Mouse (Mus musculus) MEL (cell line): ENCODE results near the gene Map2k5. TPM values are rescaled to one million over a fixed set of nuclear protein-coding genes. Genes with fewer than 3 reads are reported as not detected.

ENCODE experiments used
- DNase-seq: peaks from one replicate; pipeline ENCODE4 v3.0.0; 2011; ENCODE audit warnings: low read depth, low spot score
- H3K27ac ChIP-seq: 2 replicates; pipeline ENCODE4 v1.5.1; 2012; ENCODE audit warnings: low read depth, mild to moderate bottlenecking, control low read depth, low read length, moderate library complexity; ENCODE audit not compliant: control insufficient read depth
- H3K27me3 ChIP-seq, 2 experiments: fragments of 150-350 bp in 1 of 2; sonication (generic) in 1 of 2; 2 replicates each; pipeline ENCODE4 v1.6.1; 2012; ENCODE audit warnings: low read length in 2 of 2, mild to moderate bottlenecking in 2 of 2, improper control_type of control experiment in 1 of 2, moderate library complexity in 1 of 2; ENCODE audit not compliant: insufficient read depth in 2 of 2, control insufficient read depth in 1 of 2
- H3K36me3 ChIP-seq, 2 experiments: 2 replicates each; pipeline ENCODE4 v1.6.1; 2012 to 2014; ENCODE audit warnings: low read length in 2 of 2, improper control_type of control experiment in 1 of 2, inconsistent platforms in 1 of 2, mild to moderate bottlenecking in 1 of 2; ENCODE audit not compliant: insufficient read depth in 2 of 2, control insufficient read depth in 1 of 2
- H3K4me1 ChIP-seq, 2 experiments: fragments of 150-350 bp in 1 of 2; sonication (generic) in 1 of 2; 2 replicates each; pipeline ENCODE4 v1.6.1; 2012; ENCODE audit warnings: low read length in 2 of 2, improper control_type of control experiment in 1 of 2, mild to moderate bottlenecking in 1 of 2; ENCODE audit not compliant: insufficient read depth in 2 of 2, control insufficient read depth in 1 of 2
- H3K4me3 ChIP-seq, 2 experiments: fragments of 150-350 bp in 1 of 2; sonication (generic) in 1 of 2; 2 replicates each; pipeline ENCODE4 v1.5.1; 2012; ENCODE audit warnings: low read depth in 2 of 2, low read length in 2 of 2, mild to moderate bottlenecking in 2 of 2, moderate library complexity in 2 of 2, control low read depth in 1 of 2, improper control_type of control experiment in 1 of 2; ENCODE audit not compliant: control insufficient read depth in 1 of 2, insufficient read depth in 1 of 2
- H3K79me2 ChIP-seq: 2 replicates; pipeline ENCODE4 v1.6.1; 2012; ENCODE audit warnings: mild to moderate bottlenecking, low read length, moderate library complexity; ENCODE audit not compliant: control insufficient read depth, poor library complexity, insufficient read depth
- H3K9ac ChIP-seq: 2 replicates; pipeline ENCODE4 v1.6.1; 2012; ENCODE audit warnings: low read depth, mild to moderate bottlenecking, control low read depth, low read length, moderate library complexity; ENCODE audit not compliant: control insufficient read depth, poor library complexity, severe bottlenecking
- H3K9me3 ChIP-seq: fragments of 150-350 bp; sonication (generic); replicated peaks from 2 replicates; pipeline ENCODE4 v1.6.1; 2012; ENCODE audit warnings: mild to moderate bottlenecking, low read length, improper control_type of control experiment, moderate library complexity; ENCODE audit not compliant: insufficient read depth
- CHD2 ChIP-seq: IDR thresholded peaks from 2 replicates; pipeline ENCODE4 v1.6.1; 2011; ENCODE audit warnings: low read length, improper control_type of control experiment
- CTCF ChIP-seq, 3 experiments: IDR thresholded peaks in 2 of 3; conservative IDR thresholded peaks in 1 of 3; 2 replicates each; pipeline ENCODE4 v1.5.1; 2011 to 2012; ENCODE audit warnings: low read length in 3 of 3, low read depth in 2 of 3, mild to moderate bottlenecking in 2 of 3, improper control_type of control experiment in 1 of 3, inconsistent platforms in 1 of 3, mixed read lengths in 1 of 3, moderate library complexity in 1 of 3; ENCODE audit not compliant: control insufficient read depth in 1 of 3, insufficient read depth in 1 of 3, poor library complexity in 1 of 3, severe bottlenecking in 1 of 3
- GATA1 ChIP-seq: IDR thresholded peaks from 2 replicates; pipeline ENCODE4 v1.6.1; 2011; ENCODE audit warnings: low read depth, low read length, improper control_type of control experiment
- KAT2A ChIP-seq: conservative IDR thresholded peaks from 2 replicates; pipeline ENCODE4 v1.6.1; 2012; ENCODE audit warnings: low read depth, low read length, improper control_type of control experiment, inconsistent platforms
- MEF2A ChIP-seq: IDR thresholded peaks from 2 replicates; pipeline ENCODE4 v1.6.1; 2014; ENCODE audit warnings: low read depth, mild to moderate bottlenecking, inconsistent platforms, low read length, improper control_type of control experiment; ENCODE audit not compliant: poor library complexity, insufficient replicate concordance, severe bottlenecking; ENCODE audit errors: extremely low read depth
- NRF1 ChIP-seq: IDR thresholded peaks from 2 replicates; pipeline ENCODE4 v1.6.1; 2014; ENCODE audit warnings: low read depth, mild to moderate bottlenecking, inconsistent platforms, low read length, improper control_type of control experiment, moderate library complexity; ENCODE audit not compliant: poor library complexity, insufficient read depth, severe bottlenecking
- POLR2AphosphoS2 ChIP-seq: IDR thresholded peaks from 2 replicates; pipeline ENCODE4 v1.6.1; 2011; ENCODE audit warnings: low read length, improper control_type of control experiment
- TBP ChIP-seq: IDR thresholded peaks from 2 replicates; pipeline ENCODE4 v1.8.0; 2011; ENCODE audit warnings: low read depth, low read length, improper control_type of control experiment
- TCF12 ChIP-seq: IDR thresholded peaks from 2 replicates; pipeline ENCODE4 v1.6.1; 2014; ENCODE audit warnings: low read depth, mild to moderate bottlenecking, inconsistent platforms, low read length, improper control_type of control experiment, moderate library complexity
- UBTF ChIP-seq: IDR thresholded peaks from 2 replicates; pipeline ENCODE4 v1.6.1; 2012; ENCODE audit warnings: low read depth, mild to moderate bottlenecking, inconsistent platforms, low read length, improper control_type of control experiment, moderate library complexity, borderline replicate concordance; ENCODE audit not compliant: insufficient read depth
- USF2 ChIP-seq, 2 experiments: IDR thresholded peaks; 2 replicates each; pipeline ENCODE4 v1.6.1; 2011 to 2012; ENCODE audit warnings: improper control_type of control experiment in 2 of 2, low read length in 2 of 2, borderline replicate concordance in 1 of 2, inconsistent platforms in 1 of 2, low read depth in 1 of 2, mild to moderate bottlenecking in 1 of 2; ENCODE audit not compliant: insufficient read depth in 1 of 2
- ZC3H11A ChIP-seq: IDR thresholded peaks from 2 replicates; pipeline ENCODE4 v1.6.1; 2012; ENCODE audit warnings: low read depth, mild to moderate bottlenecking, inconsistent platforms, low read length, improper control_type of control experiment
- ZKSCAN1 ChIP-seq: IDR thresholded peaks from 2 replicates; pipeline ENCODE4 v1.6.1; 2012; ENCODE audit warnings: low read depth, mild to moderate bottlenecking, inconsistent platforms, low read length, improper control_type of control experiment, moderate library complexity
- ZMIZ1 ChIP-seq: IDR thresholded peaks from 2 replicates; pipeline ENCODE4 v1.6.1; 2012; ENCODE audit warnings: low read depth, mild to moderate bottlenecking, inconsistent platforms, low read length, improper control_type of control experiment, moderate library complexity
- polyA plus RNA-seq, 2 experiments: library from polyadenylated mRNA; stranded (reverse) in 1 of 2; unstranded in 1 of 2; fragments of >175 nt in 1 of 2; fragments of >200 nt in 1 of 2; gene quantifications; 2 replicates each; pipeline versions ENCODE4 v1.2.1 to v1.2.4; 2012; ENCODE audit warnings: low replicate concordance in 2 of 2, low read depth in 1 of 2; ENCODE audit not compliant: insufficient read length in 2 of 2, insufficient read depth in 1 of 2, missing spikeins in 1 of 2
- total RNA-seq: library from RNA; depleted of rRNA; stranded (reverse); fragments of 300-350 nt; gene quantifications from 2 replicates; pipeline ENCODE4 v1.2.3, GENCODE M21; 2012

Map2k5 gene
- total and polyA plus RNA-seq, 3 experiments: 9.6 to 29.1 TPM; not detected in 1

DNA sequence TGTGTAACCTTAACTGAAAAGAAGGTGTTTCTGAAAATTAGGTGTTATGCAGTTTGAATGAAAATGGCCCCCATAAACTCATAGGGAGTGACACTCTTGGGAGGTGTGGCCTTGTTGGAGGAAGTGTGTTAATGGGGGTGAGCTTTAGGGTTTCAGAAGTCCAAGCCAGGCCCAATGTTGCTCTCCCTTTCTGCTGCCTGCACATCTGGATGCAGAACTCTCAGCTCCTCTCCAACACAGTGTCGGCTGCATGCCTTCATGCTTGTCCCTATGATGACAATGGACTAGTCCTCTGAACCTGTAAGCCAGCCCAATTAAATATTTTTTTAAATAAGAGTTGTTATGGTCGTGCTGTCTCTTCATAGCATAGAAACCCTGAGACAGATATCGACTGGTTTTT, 2.6 kb upstream of the Map2k5 start:
- Histone ChIP-seq H3K4me3 (no peak overlapping the region), H3K27ac (no peak overlapping the region), H3K4me1 (peaks cover 9 to 24% of the 10 kb centered on the region in 2 experiments), H3K9ac (no peak overlapping the region), H3K27me3 (no peaks in the 10 kb centered on the region), H3K36me3 (peaks cover 0 to 27% of the 10 kb centered on the region in 2 experiments; a peak in 2 of 4 replicates), H3K79me2 (peaks cover 14% of the 10 kb centered on the region), H3K9me3 (no peaks in the 10 kb centered on the region)
- TF ChIP-seq ZKSCAN1 (no peak), CHD2 (no peak), USF2 (IDR thresholded peaks at IDR 0.05; ENCODE audit: borderline replicate concordance in 1 of 2, insufficient read depth in 1 of 2, low read depth in 1 of 2, low read length in 2 of 2) (no peak), CTCF (IDR thresholded peaks at IDR 0.05 in 2 of 3, conservative IDR thresholded peaks at IDR 0.05 in 1 of 3; ENCODE audit: control insufficient read depth in 1 of 3, insufficient read depth in 1 of 3, low read depth in 2 of 3, low read length in 3 of 3, poor library complexity in 1 of 3, severe bottlenecking in 1 of 3) (no peak), NRF1 (no peak), MEF2A (no peak), UBTF (no peak), TCF12 (no peak), ZC3H11A (no peak), GATA1 (no peak), ZMIZ1 (no peak), POLR2AphosphoS2 (no peak), KAT2A (no peak)
- DNase-seq: peak; percentile 42

DNA sequence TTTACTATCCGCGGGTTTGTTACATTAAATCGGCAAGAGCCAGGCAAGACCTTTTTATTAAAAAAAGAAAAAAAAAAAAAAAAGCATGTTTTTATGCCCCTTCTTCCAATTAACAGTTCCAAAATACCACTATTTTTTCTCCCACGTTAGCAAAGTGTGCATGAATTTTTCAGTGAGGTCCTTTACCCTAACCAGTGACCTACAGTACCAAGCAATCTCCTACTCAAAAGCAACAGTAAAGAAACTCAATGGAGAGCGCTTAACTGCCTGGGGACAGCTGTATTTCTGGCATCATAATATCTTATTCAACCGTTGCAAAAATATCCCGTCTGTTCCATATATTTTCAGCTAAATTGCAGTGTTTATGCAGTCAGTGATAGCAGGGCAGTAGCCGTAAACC, 472 bp upstream of the Map2k5 start:
- peak overlapping the region; percentile 96 for H3K9ac ChIP-seq
- H3K4me3 ChIP-seq: peak overlapping the region; percentile 93 to 98
- no peaks in the 10 kb centered on the region for H3K9me3 ChIP-seq
- peak; percentile 59 for DNase-seq
- H3K27ac ChIP-seq: peak overlapping the region; percentile 81
- H3K79me2 ChIP-seq: peaks cover 14% of the 10 kb centered on the region
- H3K4me1 ChIP-seq: peaks cover 2 to 19% of the 10 kb centered on the region in 2 experiments; a peak in 3 of 4 replicates
- H3K27me3 ChIP-seq: no peaks in the 10 kb centered on the region
- TF ChIP-seq CTCF (IDR thresholded peaks at IDR 0.05 in 2 of 3, conservative IDR thresholded peaks at IDR 0.05 in 1 of 3; ENCODE audit: control insufficient read depth in 1 of 3, insufficient read depth in 1 of 3, low read depth in 2 of 3, low read length in 3 of 3, poor library complexity in 1 of 3, severe bottlenecking in 1 of 3) (no peak), TBP (peak; percentile 28; the same call in 1 of the 2 replicates)
- TF ChIP-seq, all 39 proteins: peak for 1
- H3K36me3 ChIP-seq: peaks cover 0 to 15% of the 10 kb centered on the region in 2 experiments; a peak in 2 of 4 replicates
